Mouse (Mus musculus) C2C12 (cell line): ENCODE results near the gene Vps18.

Experiments used
- CEBPB ChIP-seq: IDR thresholded peaks from one replicate; pipeline ENCODE4 v1.6.1; 2011; ENCODE audit warnings: low read depth, mild to moderate bottlenecking, control low read depth, moderate library complexity
- CTCF ChIP-seq: IDR thresholded peaks from one replicate; pipeline ENCODE4 v1.5.1; 2011; ENCODE audit not compliant: control insufficient read depth, insufficient read depth, insufficient read length
- MAX ChIP-seq: IDR thresholded peaks from one replicate; pipeline ENCODE4 v1.6.1; 2011; ENCODE audit warnings: mild to moderate bottlenecking, control low read depth
- MYOD1 ChIP-seq: IDR thresholded peaks from one replicate; pipeline ENCODE4 v1.6.1; 2011; ENCODE audit warnings: low read depth; ENCODE audit not compliant: control insufficient read depth, insufficient read length
- USF1 ChIP-seq: IDR thresholded peaks from one replicate; pipeline ENCODE4 v1.6.1; 2011; ENCODE audit warnings: low read depth, mild to moderate bottlenecking, control low read depth, moderate library complexity

DNA sequence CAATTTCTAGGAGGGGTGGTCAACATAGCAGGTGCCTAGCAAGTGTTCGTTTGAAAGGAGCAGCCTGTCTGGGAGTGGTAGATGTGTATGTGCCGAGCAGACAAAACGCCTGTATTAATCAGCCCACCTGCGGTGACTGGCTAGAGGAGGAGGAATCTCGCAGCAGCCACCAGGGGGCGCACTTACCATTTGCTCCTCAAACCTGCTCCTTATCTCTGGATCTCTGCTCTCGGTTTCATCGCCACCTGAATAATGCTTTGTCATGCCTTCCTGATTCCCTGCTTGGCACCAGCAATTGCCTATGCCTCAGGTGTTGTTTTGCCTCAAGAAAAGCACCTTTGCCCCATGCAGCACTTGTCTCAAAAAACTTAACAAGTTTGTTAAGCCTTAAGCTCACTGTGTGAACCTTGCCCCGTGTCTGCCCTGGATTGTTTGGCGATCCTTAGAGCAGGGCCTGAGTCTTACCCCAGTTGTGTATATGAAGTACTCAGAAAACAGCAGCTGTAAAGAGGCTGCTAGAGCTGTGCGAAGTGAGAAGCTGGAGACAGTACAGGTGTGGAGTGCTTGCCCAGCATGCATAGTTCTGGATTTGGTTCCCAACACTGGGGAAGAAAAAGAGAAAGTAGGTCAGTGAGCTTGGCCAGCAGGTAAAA lies 37.6 kb upstream of the Vps18 start:
- TF ChIP-seq CTCF (peak; percentile 91), MAX (no peak), MYOD1 (no peak), USF1 (no peak), CEBPB (no peak)
